Mouse (Mus musculus) midbrain, embryonic 14.5 days (tissue): ENCODE data around the gene Zfp583. TPM values are rescaled to one million over a fixed set of nuclear protein-coding genes. Genes with fewer than 3 reads are reported as not detected.

Experiments used
- ATAC-seq: fragments of 200-750 bp; cut with Nextera tagmentation; 2 replicates; pipeline ENCODE4 v1.8.0; 2017; ENCODE audit warnings: moderate number of reproducible peaks, moderate library complexity; ENCODE audit not compliant: low FRiP score, low TSS enrichment
- DNase-seq: peaks from one replicate; pipeline ENCODE4 v3.0.0-alpha.2; 2015
- H3K27ac ChIP-seq: fragments of 300-500 bp; sonication (generic); replicated peaks from 2 replicates; pipeline ENCODE4 v1.5.1; 2014; ENCODE audit warnings: mild to moderate bottlenecking, low read depth, low read length, moderate library complexity
- H3K27me3 ChIP-seq: fragments of 300-500 bp; sonication (generic); 2 replicates; pipeline ENCODE4 v1.6.1; 2014; ENCODE audit warnings: low read length, control low read depth, mixed read lengths; ENCODE audit not compliant: control insufficient read depth, insufficient read depth
- H3K36me3 ChIP-seq: fragments of 300-500 bp; sonication (generic); 2 replicates; pipeline ENCODE4 v1.6.1; 2014; ENCODE audit warnings: low read length, control low read depth; ENCODE audit not compliant: control insufficient read depth, insufficient read depth
- H3K4me1 ChIP-seq: fragments of 300-500 bp; sonication (generic); 2 replicates; pipeline ENCODE4 v1.6.1; 2014; ENCODE audit warnings: mild to moderate bottlenecking, antibody characterized with exemption, low read length, control low read depth; ENCODE audit not compliant: control insufficient read depth, insufficient read depth
- H3K4me2 ChIP-seq: fragments of 300-500 bp; sonication (generic); 2 replicates; pipeline ENCODE4 v1.6.1; 2014; ENCODE audit warnings: mild to moderate bottlenecking, low read length, moderate library complexity
- H3K4me3 ChIP-seq: fragments of 300-500 bp; sonication (generic); replicated peaks from 2 replicates; pipeline ENCODE4 v1.5.1; 2014; ENCODE audit warnings: low read depth, low read length
- H3K9ac ChIP-seq: fragments of 300-500 bp; sonication (generic); replicated peaks from 2 replicates; pipeline ENCODE4 v1.6.1; 2014; ENCODE audit warnings: mild to moderate bottlenecking, low read length, moderate library complexity
- H3K9me3 ChIP-seq: fragments of 300-500 bp; sonication (generic); 2 replicates; pipeline ENCODE4 v1.6.1; 2016; ENCODE audit warnings: low read length, control low read depth, mixed read lengths; ENCODE audit not compliant: control insufficient read depth
- WGBS: fragments of 180-500 bp; shearing (Covaris S2); extraction: QIAGEN DNeasy Blood & Tissue Kit; methylation state at CpG from one replicate; pipeline ENCODE4 v1.1.7; 2014; 5-methylcytosine and 5-hydroxymethylcytosine counted together
- polyA plus RNA-seq: library from polyadenylated mRNA; unstranded; fragments of >200 nt; fragmentation: Nextera tagmentation; extraction: Ambion mirVana; gene quantifications from 2 replicates; pipeline ENCODE4 v1.2.1, GENCODE M21; 2014

The Zfp583 gene
- polyA plus RNA-seq, 1 experiment from 2014 or later = 13.4 TPM

DNA sequence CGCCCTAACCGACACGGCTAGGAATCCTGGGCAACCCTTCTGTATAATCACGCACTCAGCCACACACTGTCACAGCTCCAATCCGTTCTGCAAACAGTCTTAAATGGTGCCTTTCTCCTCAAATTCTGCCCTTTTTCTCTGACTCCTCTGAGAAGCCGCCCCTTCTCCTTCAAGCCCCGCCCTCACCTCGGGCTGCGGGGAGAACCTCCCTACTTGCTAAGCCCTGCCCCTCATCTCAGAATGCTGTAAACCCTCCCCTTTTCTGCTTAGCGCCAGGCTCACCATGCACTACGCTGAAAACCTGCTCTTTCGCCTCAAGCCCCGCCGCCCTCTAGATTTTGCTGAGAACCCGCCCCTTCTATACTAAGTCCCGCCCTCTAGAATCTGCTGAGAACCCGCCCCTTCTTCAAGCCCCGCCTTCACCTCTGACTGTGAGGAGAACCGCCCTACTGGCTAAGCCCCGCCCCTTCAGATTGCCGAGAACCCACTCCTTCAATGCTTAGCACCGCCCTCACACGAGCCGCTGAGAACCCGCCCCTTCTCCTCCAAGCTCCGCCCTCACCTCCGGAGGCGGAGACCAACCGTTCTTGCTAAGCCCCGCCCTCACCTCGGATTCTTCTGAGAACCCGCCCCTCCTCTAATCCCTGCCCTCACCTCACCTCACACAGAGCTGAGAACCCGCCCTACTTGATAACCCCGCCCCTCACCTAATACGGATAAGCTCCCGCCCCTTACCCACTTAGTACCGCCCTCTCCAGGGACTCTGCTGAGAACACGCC is 31.4 kb upstream of the Zfp583 start:
- Histone ChIP-seq H3K27me3 (no peaks in the 10 kb centered on the region), H3K36me3 (no peaks in the 10 kb centered on the region), H3K9me3 (no peaks in the 10 kb centered on the region), H3K27ac (peak overlapping the region; percentile 96), H3K4me3 (peak overlapping the region; percentile 48), H3K9ac (peak overlapping the region; percentile 72), H3K4me1 (peaks cover 7% of the 10 kb centered on the region; the same call in 1 of the 2 replicates), H3K4me2 (peak overlapping the region; percentile 72)
- DNase-seq (peak; percentile 98), ATAC-seq (peak; percentile 91)
- under 1% methylated on average over 38 of the region's 38 CpGs for WGBS

DNA sequence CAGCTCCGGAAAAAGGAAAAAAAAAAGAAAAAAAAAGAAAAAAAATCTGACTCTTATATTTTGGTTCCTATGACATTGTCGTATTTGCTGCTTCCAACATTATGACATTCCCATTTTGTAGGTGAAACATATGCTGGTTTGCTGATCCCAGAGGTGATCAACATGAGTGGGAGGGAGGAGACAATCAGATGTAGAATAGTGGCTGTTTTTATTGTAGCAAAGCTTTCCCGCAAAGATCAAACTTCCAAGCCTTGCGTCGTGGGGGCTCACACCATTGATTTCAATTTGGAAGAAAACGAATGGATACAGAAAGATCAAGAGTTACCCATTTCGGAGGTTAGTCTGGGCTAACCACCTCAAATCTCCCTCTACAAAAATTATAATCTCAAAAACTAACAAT is 30.7 kb upstream of the Zfp583 start:
- H3K4me3 ChIP-seq = peak overlapping the region; percentile 48
- peak overlapping the region; percentile 72 for H3K4me2 ChIP-seq
- no peaks in the 10 kb centered on the region for H3K27me3 ChIP-seq
- H3K9me3 ChIP-seq = no peaks in the 10 kb centered on the region
- no peak for DNase-seq
- H3K9ac ChIP-seq = peak overlapping the region; percentile 72
- H3K36me3 ChIP-seq = no peaks in the 10 kb centered on the region
- H3K4me1 ChIP-seq = peaks cover 7% of the 10 kb centered on the region; the same call in 1 of the 2 replicates
- H3K27ac ChIP-seq = peak overlapping the region; percentile 96
- no peak for ATAC-seq
- WGBS = 19% methylated on average over 7 of the region's 7 CpGs

DNA sequence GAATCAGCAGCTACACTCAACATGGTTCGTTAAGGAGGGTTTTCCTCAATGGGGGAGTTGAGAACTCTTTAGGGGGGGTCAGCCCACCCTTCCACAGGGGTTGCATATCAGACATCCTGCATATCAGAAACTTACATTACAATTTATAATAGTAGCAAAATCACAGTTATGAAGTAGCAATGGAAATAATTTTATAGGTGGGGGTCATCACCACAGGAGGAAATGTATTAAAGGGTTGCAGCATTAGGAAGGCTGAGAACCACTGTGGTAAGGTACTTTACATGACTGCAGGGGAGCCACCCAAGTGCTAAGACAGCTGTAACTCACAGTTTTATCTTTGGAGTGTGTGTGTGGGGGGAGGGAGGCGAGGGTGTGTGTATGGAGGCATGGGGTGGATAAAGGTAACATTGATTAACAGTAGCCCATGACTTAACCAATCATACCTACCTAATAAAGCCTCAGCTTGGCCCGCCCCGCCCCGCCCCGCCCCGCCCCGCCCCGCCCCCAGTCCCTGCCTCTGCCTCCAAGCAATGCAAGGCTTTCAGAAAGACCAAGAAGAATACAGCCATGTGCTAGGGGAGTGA is 29.5 kb upstream of the Zfp583 start:
- no peaks in the 10 kb centered on the region for H3K9me3 ChIP-seq
- H3K9ac ChIP-seq = no peak overlapping the region
- no peaks in the 10 kb centered on the region for H3K27me3 ChIP-seq
- no peak overlapping the region for H3K4me3 ChIP-seq
- H3K4me2 ChIP-seq = no peak overlapping the region
- ATAC-seq (no peak), DNase-seq (no peak)
- no peak overlapping the region for H3K27ac ChIP-seq
- H3K4me1 ChIP-seq = peaks cover 7% of the 10 kb centered on the region; the same call in 1 of the 2 replicates
- no peaks in the 10 kb centered on the region for H3K36me3 ChIP-seq
- 11% methylated on average over 9 of the region's 9 CpGs for WGBS

DNA sequence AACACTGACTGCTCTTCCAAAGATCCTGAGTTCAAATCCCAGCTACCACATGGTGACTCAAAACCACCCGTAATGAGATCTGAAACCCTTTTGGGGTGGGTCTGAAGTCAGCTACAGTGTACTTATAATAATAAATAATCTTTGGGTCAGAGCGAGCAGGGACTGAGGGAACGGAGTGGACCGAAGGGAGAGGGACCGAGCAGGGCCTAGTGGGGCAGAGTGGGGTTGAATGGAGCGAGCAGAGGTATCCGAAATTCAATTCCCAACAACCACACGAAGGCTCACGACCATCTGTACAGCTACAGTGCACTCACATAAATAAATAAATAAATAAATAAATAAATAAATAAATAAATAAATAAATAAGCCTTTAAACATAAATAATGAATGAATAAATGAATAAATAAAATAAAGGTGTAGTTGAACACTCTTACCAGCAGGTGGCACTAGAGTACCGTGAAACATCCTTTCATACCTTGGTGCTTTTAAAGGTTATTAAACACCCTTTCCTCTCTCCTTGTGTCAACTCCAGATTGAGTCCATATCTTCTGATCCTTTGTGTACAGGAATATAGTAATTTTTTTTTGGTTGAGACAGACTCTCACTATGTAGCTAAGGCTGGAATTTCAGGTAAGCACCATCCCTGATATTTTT is 28.0 kb upstream of the Zfp583 start:
- Histone ChIP-seq H3K9me3 (no peaks in the 10 kb centered on the region), H3K36me3 (peaks cover 8% of the 10 kb centered on the region), H3K9ac (no peak overlapping the region), H3K27me3 (no peaks in the 10 kb centered on the region), H3K4me3 (no peak overlapping the region), H3K4me1 (peaks cover 6% of the 10 kb centered on the region; the same call in 1 of the 2 replicates), H3K27ac (peak overlapping the region; percentile 37), H3K4me2 (no peak overlapping the region)
- peak; percentile 93 for DNase-seq
- ATAC-seq = no peak
- WGBS = 57% methylated on average over 10 of the region's 10 CpGs

DNA sequence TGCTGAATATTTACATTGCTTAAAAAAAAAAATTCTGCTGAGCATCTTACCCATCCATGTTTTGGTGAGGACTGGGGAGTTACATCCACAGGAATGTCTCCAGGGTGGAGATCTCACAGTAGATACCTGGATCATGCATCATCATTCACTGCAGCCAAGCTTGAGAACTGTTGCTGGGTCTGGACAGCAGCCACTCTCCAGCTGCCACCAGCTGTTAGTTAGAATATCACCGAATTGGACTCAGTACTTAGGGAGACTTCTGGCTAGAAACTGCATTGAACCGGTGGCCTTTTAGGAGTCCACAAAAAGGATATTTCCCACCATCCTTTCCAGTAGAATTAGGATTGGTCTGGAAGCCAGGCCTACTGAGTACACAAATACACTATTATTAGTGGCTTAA is 27.0 kb upstream of the Zfp583 start:
- H3K27me3 ChIP-seq = no peaks in the 10 kb centered on the region
- 81% methylated on average over 2 of the region's 2 CpGs for WGBS
- H3K4me1 ChIP-seq = no peaks in the 10 kb centered on the region
- H3K9me3 ChIP-seq = no peaks in the 10 kb centered on the region
- ATAC-seq = no peak
- no peak overlapping the region for H3K27ac ChIP-seq
- H3K9ac ChIP-seq = no peak overlapping the region
- H3K4me3 ChIP-seq = no peak overlapping the region
- peaks cover 18% of the 10 kb centered on the region for H3K36me3 ChIP-seq
- no peak overlapping the region for H3K4me2 ChIP-seq
- no peak for DNase-seq

DNA sequence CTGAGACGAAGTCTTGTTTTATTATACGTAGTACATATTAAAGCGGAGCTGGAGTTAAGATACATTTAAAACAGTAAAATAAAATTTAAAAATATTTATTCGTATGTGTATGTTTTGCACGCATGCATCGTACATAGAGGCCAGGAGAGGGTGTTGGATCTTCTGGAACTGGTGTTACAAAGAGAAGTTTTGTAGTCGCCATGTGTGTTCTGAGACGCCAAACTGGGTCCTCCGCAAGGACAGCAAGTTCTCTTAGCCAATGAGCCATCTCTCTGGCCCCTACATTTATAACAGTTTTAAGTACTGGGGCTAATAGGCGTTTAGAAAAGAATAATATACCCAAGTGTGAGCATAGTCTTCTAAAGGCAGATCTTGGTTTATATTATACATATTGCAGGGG is 13.0 kb upstream of the Zfp583 start:
- Histone ChIP-seq H3K9me3 (no peaks in the 10 kb centered on the region), H3K4me1 (peaks cover 4% of the 10 kb centered on the region; the same call in 1 of the 2 replicates), H3K36me3 (no peaks in the 10 kb centered on the region), H3K9ac (peak overlapping the region; percentile 67), H3K4me3 (peak overlapping the region; percentile 59), H3K27ac (0 out of 2 replicates have a peak overlapping the region, but pooled peaks have one; percentile 20), H3K4me2 (peak overlapping the region; percentile 59), H3K27me3 (no peaks in the 10 kb centered on the region)
- ATAC-seq (peak; percentile 35; the same call in 1 of the 2 replicates), DNase-seq (no peak)
- WGBS = 33% methylated on average over 10 of the region's 10 CpGs

DNA sequence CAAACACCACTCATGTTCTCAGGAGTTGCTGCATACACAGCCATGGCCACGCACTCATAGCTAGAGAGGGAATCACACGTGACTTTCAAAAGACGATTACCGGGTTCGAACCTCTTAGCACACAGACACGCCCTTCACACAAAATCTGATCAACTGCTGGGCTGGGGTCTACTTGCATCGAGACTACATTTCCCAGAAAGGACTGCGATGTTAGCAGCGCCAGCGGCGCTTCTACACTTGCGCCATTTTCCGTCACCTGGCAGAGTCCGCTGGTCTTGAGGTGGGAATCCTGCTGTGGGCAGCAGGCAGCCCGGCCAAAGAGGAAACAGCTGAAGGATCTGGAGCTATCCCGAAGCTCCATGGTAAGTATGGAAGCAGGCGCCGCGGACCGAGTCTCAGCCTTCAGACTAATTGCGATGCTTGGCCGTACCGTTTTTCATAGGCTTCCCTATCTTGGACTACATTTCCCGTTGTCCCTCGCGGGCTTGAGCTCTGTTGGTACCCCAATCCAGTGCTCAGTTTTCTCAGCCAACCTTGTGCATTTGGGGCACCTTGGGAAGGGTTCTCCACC is 12.5 kb upstream of the Zfp583 start, which contains the start of gene Gm3854:
TSS of gene Gm3854 (plus strand) at position 259 of the 571 bp plus-strand sequence.
- H3K4me2 ChIP-seq = peak within 1 kb of the TSS; percentile 59
- H3K27ac ChIP-seq = peak within 1 kb of the TSS; percentile 82
- H3K9me3 ChIP-seq = no peaks in the 10 kb centered on the region
- WGBS = under 1% methylated on average over 26 of the region's 26 CpGs
- peak within 1 kb of the TSS; percentile 59 for H3K4me3 ChIP-seq
- ATAC-seq = peak; percentile 92
- H3K9ac ChIP-seq = peak within 1 kb of the TSS; percentile 67
- no peaks in the 10 kb centered on the region for H3K36me3 ChIP-seq
- peaks cover 4% of the 10 kb centered on the region; the same call in 1 of the 2 replicates for H3K4me1 ChIP-seq
- DNase-seq = peak; percentile 92
- no peaks in the 10 kb centered on the region for H3K27me3 ChIP-seq

DNA sequence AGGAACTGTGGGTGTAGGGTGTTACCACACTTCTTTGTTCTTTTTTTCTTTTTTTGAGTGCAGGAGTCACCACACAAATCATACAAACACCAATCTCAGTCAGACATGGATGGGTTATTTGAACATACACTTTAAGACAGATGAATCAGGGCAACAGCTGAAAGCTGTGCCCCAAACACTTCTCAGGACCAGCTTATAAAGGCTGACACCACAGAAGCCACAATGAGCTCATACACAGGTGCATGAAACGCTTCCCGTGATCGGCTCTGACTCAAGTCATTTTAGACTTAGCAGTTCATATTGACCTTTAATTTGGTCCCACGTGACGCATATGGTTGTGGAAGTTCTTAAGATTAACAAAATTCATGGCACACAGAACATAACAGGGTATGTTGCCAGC is 8.8 kb upstream of the Zfp583 start:
- Histone ChIP-seq H3K27me3 (no peaks in the 10 kb centered on the region), H3K4me2 (no peak overlapping the region), H3K9me3 (no peaks in the 10 kb centered on the region), H3K4me1 (peaks cover 4% of the 10 kb centered on the region; the same call in 1 of the 2 replicates), H3K27ac (no peak overlapping the region), H3K36me3 (no peaks in the 10 kb centered on the region), H3K4me3 (no peak overlapping the region), H3K9ac (no peak overlapping the region)
- ATAC-seq (no peak), DNase-seq (no peak)
- 84% methylated on average over 5 of the region's 5 CpGs for WGBS
